Mouse (Mus musculus): ENCODE results near the gene Ppp1r12c.

Ppp1r12c gene

DNA sequence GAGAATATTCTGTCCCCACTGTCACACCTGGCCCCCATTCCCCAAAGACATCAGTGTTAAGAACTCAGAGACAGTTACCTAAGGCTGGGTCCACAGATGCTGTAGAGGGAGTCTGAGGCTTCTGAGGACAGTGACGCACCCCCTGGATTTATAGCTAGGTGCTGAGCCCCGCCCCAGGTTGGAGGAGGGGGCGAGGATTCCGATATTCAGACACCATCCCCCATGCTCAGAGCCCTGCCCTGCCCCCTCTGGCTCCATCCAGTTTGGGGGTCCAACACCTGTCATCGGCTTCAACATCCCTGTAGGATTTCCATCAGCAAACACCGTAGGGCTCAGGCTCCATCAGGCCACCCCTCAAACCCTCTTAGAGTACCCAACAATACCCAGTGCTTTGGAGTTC lies 14.4 kb upstream of the Ppp1r12c start:
- no peak for DNase-seq

- DNase-seq: no peak
Measured at GRCm38 (mm10) chr7:4513829-4514712, 12.6 kb upstream of the Ppp1r12c start.

GRCm38 (mm10) chr7:4513236-4513635 lies 11.8 kb upstream of the Ppp1r12c start:
- no peak for DNase-seq

DNA sequence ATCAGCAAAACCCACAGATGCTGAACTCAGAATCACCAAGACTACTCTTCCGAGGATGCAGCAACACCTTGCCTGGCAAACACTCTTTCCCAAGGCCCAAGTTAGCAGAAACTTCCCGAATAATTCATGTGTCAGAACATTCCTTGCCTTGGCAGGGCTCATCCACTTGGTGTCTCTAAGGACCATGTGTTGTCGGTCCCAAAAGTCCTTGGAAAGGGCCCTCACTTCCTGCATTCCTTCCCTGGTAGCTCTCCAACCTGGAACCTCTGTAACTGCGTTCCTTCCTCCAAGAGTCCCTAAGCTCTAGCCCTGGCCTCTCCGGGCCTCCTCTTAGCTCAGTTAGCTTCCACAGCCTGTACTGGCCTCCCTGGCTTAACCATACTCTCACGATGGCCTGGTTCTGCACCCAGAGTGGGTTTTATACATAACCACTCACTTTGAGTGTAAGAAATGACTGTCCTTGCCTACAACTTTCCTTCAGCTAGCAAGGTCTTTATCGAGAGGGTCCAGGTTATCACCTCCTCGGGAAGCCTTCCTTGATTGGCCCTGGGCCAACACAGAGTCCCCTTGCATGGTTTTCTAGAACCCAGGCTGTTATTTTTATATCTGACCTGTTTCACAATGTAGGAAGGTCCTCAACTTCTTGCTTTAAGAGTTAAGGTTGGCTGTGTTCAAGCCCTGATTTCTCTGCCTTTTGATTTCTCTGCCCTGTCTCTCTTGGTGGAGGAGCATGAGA lies 10.2 kb upstream of the Ppp1r12c start:
- no peak for DNase-seq

DNA sequence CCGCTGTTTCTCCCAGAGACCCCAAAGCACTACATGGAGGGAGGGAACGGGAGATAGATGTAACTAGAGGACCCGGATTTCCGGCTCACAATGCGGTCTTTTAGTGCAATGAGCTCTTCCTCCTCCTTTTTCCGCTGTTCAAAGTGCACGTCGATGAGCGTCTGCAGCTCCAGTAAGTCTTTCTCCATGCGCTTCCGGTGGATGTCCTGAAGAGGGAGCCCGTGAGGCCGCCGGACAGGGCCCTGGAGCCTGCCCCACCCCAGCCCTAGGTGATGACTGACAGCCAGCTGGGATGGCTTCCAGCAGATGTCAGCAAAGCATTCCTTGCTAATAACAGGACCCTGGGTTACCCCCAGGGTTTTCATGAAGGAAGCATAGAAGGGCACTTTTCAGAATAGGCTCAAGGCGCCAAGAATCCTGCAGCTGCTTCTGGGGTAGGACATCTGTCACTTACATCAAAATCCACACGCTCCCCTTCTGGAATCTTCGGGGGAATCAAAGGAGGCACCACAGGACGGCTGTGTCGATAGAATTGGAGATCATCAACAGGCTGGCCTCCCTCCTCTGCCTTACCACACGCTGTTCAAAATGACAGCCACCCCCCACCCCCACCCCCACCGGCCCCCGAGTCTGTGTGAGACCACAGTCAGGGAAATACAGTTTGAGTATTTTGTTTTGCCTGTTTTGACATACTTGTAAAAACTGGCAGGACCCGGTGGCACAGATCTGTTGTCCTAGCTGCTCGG lies 8.6 kb upstream of the Ppp1r12c start:
- no peak for DNase-seq

- no peak for DNase-seq
Measured at GRCm38 (mm10) chr7:4508739-4509116, 7.2 kb upstream of the Ppp1r12c start.

DNA sequence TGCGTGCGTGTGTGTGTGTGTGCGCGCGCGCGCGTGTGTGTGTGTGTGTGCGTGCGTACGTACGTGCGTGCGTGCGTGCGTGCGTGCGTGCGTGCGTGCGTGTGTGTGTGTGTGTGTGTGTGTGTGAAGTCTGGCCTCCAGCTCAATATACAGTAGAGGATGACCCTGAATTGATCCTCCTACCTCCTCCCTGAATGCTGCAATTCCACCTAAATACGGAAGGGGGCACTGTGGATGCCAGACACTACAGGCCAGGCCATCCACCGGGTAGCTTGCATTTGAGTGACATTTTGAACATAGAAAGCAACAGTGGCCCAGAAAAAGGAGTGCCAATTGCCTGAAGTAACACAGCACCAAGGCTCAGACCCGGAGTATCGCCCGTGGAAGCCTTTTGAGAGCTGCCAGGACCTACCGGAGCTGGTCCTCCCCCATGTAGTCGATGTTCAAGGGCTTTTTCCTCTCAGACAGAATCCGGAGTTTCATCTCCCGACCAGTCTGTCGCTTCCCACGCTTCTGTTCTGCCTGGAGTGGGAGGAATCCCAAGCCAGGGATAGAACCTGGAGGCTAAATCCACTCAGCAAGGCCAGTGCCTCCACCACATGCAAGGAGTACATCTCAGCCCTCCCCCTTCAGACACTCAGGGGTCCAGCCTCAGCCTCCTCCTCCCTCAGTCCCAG lies 6.7 kb upstream of the Ppp1r12c start:
- no peak for DNase-seq

GRCm38 (mm10) chr7:4507220-4507619 lies 5.7 kb upstream of the Ppp1r12c start:
- DNase-seq: no peak

GRCm38 (mm10) chr7:4504646-4505435 lies 3.4 kb upstream of the Ppp1r12c start:
- DNase-seq: no peak

DNA sequence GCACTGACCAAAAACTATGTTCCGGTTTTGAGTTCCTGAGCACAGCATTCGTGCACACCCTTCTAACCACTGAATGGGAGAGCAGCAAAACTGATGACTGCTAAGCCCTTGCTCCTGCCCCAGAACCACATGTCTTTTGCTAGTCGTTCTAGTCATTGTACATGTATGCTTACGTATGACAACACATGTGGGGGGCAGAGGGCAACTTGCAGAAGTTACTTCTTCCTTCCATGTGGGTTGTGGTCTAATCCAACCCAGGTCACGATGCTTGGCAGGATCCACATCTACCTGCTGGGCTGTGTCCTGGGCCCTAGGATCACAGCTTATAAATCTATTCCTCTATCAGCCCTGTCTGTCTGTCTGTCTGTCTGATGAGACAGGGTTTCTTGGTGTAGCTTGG lies 2.4 kb upstream of the Ppp1r12c start:
- DNase-seq: no peak

DNA sequence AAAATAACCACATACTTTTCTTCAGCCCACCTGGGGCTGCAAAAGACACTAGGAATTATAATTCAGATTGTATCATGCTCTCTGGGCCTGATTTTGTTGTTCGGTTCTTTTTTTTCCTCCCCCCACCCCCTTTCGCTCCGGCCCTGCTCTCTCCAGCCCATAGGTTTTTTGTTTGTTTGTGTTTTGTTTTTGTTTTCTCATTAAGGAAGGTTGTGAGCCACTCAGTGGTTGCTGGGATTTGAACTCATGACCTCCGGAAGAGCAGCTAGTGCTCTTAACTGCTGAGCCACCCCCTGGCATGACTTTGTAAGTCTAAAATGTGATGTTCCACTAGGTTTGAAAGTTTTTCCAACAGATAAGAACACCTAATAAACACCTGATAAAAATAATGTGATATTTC lies 1.6 kb upstream of the Ppp1r12c start:
- DNase-seq: no peak

GRCm38 (mm10) chr7:4502421-4503090 lies 1.1 kb upstream of the Ppp1r12c start:
- peak; percentile 52 for DNase-seq

DNA sequence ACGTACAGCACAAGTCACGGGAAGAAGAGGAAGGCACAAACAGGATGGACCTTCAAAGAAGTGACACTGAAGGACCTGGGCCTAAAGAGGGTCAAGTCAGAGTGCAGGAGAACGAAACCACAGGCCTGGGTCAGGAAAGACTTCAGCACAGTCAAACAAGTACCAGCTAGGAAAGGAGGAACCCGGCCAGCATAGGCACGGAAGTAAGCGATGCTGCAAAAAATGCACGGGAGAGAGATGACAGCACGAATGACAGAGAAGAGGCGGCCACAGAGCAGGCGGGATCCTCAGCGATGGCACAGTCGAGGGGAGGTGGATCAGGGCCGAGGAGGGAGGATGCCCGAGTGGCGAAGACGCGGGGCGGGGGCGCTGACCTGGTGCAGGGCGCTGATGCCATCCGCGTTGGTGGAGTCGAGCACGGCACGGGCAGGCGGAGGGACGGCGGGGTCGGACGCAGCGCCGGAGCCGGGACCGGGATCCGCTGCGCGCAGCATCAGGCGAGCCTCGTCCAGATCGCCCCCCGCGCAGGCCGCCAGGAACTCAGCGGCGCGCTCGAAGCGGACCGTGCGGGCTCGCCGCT lies 498 bp downstream of the Ppp1r12c start:
- peak; percentile 70 for DNase-seq

GRCm38 (mm10) chr7:4499034-4499433 lies 2.4 kb downstream of the Ppp1r12c start:
- DNase-seq: no peak

GRCm38 (mm10) chr7:4498251-4498650 lies 3.2 kb downstream of the Ppp1r12c start:
- no peak for DNase-seq

DNA sequence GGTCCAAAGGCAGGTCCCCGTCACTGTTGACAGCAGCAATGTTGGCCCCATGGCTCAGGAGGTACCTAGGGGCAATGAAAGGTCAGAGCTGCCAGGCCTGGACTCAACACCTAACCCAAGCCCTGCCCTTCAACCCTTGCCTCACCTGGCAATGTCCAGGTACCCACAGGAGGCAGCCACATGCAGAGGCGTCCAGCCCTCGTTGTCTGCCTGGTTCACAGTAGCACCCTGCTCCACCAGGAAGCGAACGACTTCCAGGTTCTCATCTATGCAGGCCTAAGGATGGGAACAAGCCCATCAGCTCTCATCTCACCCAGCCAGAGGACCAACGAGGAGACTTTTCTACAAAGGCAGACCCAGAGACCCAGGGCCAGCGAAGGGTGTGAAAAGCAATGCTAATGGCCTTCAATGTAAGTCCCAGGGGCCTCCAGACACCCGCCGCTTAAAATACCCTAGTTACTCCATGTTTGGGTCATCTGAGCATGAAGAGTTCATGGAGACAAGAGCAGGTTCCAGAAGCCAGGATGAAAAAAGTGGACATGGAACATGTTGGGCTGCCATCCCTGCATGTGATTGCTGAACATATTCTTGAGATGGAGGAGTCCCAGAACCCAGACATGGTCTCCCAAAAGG lies 4.1 kb downstream of the Ppp1r12c start:
- DNase-seq: no peak

- DNase-seq: no peak
Measured at GRCm38 (mm10) chr7:4496468-4496867, 5.0 kb downstream of the Ppp1r12c start.

DNA sequence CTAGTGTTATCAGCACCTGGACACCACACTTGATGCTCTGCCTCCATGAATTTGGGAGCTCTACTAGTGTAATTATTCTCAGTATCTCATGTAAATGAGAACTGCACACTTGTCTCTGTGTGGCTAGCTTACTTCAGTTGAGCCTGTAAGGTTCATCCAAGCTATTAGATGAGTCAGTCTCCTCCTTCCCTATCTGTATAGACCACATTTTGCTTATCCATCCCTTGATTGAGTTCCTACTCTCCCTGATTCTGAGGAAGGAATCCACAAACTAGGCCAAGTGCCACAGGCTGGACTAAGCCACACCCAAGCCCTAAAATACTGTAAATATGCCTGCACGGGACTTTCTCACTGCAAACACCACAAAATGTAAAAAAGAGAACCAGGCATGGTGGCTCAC lies 7.5 kb downstream of the Ppp1r12c start:
- DNase-seq: no peak

- DNase-seq: no peak
Measured at GRCm38 (mm10) chr7:4492284-4493224, 8.9 kb downstream of the Ppp1r12c start.
